Mouse (Mus musculus) heart, adult 18-20 months (tissue): ENCODE measurements around the gene Hcfc2. TPM values are rescaled to one million over a fixed set of nuclear protein-coding genes. Genes with fewer than 3 reads are reported as not detected.

Experiments
- DNase-seq, 2 experiments: peaks; one replicate each; pipeline ENCODE4 v3.0.0; 2021 to 2022; ENCODE audit warnings: mixed read lengths in 1 of 2
- long read RNA-seq, 2 experiments: library from polyadenylated mRNA; stranded (forward); transcript quantifications; one replicate each; pipeline ENCODE4 v2.0.0; 2021
- total RNA-seq, 2 experiments: library from RNA; stranded (reverse); gene quantifications; 2 replicates each; pipeline ENCODE4 v1.2.3; 2021

Gene Hcfc2
- 10 to 100 TPM; 29.9 to 32.3 TPM for total RNA-seq
- long read RNA-seq, experiment 1, partial matches to known transcripts, result 3 of 6 reads
- long read RNA-seq, experiment 1, other reads (novel, unspliced or antisense), result 3 of 6 reads
- long read RNA-seq, experiment 2, partial matches to known transcripts, result 3 of 3 reads
- long read RNA-seq, experiment 2, other reads (novel, unspliced or antisense), result 0 of 3 reads

- DNase-seq, result no peak
Observed at GRCm38 (mm10) chr10:82695956-82696355, at the start of gene Hcfc2. Hcfc2 (plus strand) TSS chr10:82696160.

- DNase-seq, result peak; percentile 15
Observed at GRCm38 (mm10) chr10:82647205-82647811, 48.7 kb upstream of the Hcfc2 start.

GRCm38 (mm10) chr10:82651221-82651620 is 44.7 kb upstream of the Hcfc2 start:
- DNase-seq, result no peak

- no peak for DNase-seq
Observed at GRCm38 (mm10) chr10:82652625-82653024, 43.3 kb upstream of the Hcfc2 start.

GRCm38 (mm10) chr10:82654581-82654980 is 41.4 kb upstream of the Hcfc2 start:
- DNase-seq, result no peak

GRCm38 (mm10) chr10:82661820-82662219 is 34.1 kb upstream of the Hcfc2 start:
- DNase-seq, result no peak

GRCm38 (mm10) chr10:82662267-82662990 is 33.5 kb upstream of the Hcfc2 start:
- no peak for DNase-seq

GRCm38 (mm10) chr10:82663289-82663688 is 32.7 kb upstream of the Hcfc2 start:
- DNase-seq, result no peak

GRCm38 (mm10) chr10:82665951-82666350 is 30.0 kb upstream of the Hcfc2 start:
- no peak for DNase-seq

- peak; percentile 85 to 93 for DNase-seq
Observed at GRCm38 (mm10) chr10:82666436-82667234, 29.3 kb upstream of the Hcfc2 start.

GRCm38 (mm10) chr10:82670205-82670604 is 25.8 kb upstream of the Hcfc2 start:
- no peak for DNase-seq

GRCm38 (mm10) chr10:82676949-82677348 is 19.0 kb upstream of the Hcfc2 start:
- DNase-seq, result no peak

GRCm38 (mm10) chr10:82680769-82681168 is 15.2 kb upstream of the Hcfc2 start:
- no peak for DNase-seq

- DNase-seq, result no peak
Observed at GRCm38 (mm10) chr10:82681639-82682038, 14.3 kb upstream of the Hcfc2 start.

- DNase-seq, result no peak
Observed at GRCm38 (mm10) chr10:82685440-82685839, 10.5 kb upstream of the Hcfc2 start.

- DNase-seq, result peak; percentile 43 to 48
Observed at GRCm38 (mm10) chr10:82689681-82690211, 6.2 kb upstream of the Hcfc2 start.

GRCm38 (mm10) chr10:82690494-82690893 is 5.5 kb upstream of the Hcfc2 start, which contains the start of gene Glt8d2:
Glt8d2 (minus strand) TSS chr10:82690650.
- DNase-seq, result peak; percentile 74 to 87

GRCm38 (mm10) chr10:82696453-82697079 is 606 bp downstream of the Hcfc2 start:
- peak; percentile 13 to 18 for DNase-seq

- peak in 1 of 2 experiments; percentile 53 for DNase-seq
Observed at GRCm38 (mm10) chr10:82697305-82697898, 1.4 kb downstream of the Hcfc2 start.

GRCm38 (mm10) chr10:82698712-82699261 is 2.8 kb downstream of the Hcfc2 start:
- DNase-seq, result peak; percentile 92 to 94
